8 mouse cellular contexts compared by ENCODE assay signal in genomic region chr11:117134776-117135387, GRCm38 (mm10). TPM values are rescaled to one million over a fixed set of nuclear protein-coding genes. Genes with fewer than 3 reads are reported as not detected.
DNase-seq lines count a peak whose midpoint lies in the region; ATAC-seq lines count a peak whose summit lies in the region.
"Had no signal": no experiment of that assay in that cellular context is flagged by ENCODE, and none has a peak within 500 bp of the region (broad histone marks: within the 10 kb centered on the region; RNA-seq: fewer than 3 reads in every experiment).

No protein-coding gene starts in this region.

- 64% methylated on average over 23 of the region's 23 CpGs for WGBS in intestine, embryonic 14.5 days
- 67% methylated on average over 23 of the region's 23 CpGs for WGBS in intestine, embryonic 16.5 days
- 63% methylated on average over 23 of the region's 23 CpGs for WGBS in heart, embryonic 12.5 days

- H3K36me3 ChIP-seq in intestine, embryonic 14.5 days (ENCODE audit: control insufficient read depth, insufficient read depth, low read length) = 0 out of 2 replicates have a peak, but pooled peaks cover 2% of the 10 kb centered on the region
- no peaks in the 10 kb centered on the region; the same call in 1 of the 2 replicates for H3K36me3 ChIP-seq in intestine, embryonic 16.5 days (ENCODE audit: control insufficient read depth, insufficient read depth, low read length)
- H3K36me3 ChIP-seq in heart, embryonic 12.5 days = 0 out of 2 replicates have a peak, but pooled peaks cover 10% of the 10 kb centered on the region

- H3K27ac ChIP-seq in intestine, embryonic 14.5 days (ENCODE audit: low read depth) = 0 out of 2 replicates have a peak overlapping the region, but pooled peaks have one; percentile 54
- H3K27ac ChIP-seq in intestine, embryonic 16.5 days (ENCODE audit: low read length) = no peak overlapping the region; the same call in 1 of the 2 replicates
- H3K27ac ChIP-seq in heart, embryonic 12.5 days (ENCODE audit: poor library complexity, severe bottlenecking) = peak overlapping the region; percentile 85; the same call in 1 of the 2 replicates
- H3K27ac ChIP-seq: neural tube, embryonic 12.5 days had no signal

- no peak overlapping the region for H3K4me3 ChIP-seq in intestine, embryonic 14.5 days (ENCODE audit: low read depth, low read length)
- H3K4me3 ChIP-seq in intestine, embryonic 16.5 days (ENCODE audit: low read length) = no peak overlapping the region
- H3K4me3 ChIP-seq in heart, embryonic 12.5 days = no peak overlapping the region
- H3K4me3 ChIP-seq: neural tube, embryonic 12.5 days had no signal

- no peaks in the 10 kb centered on the region for H3K9me3 ChIP-seq in intestine, embryonic 14.5 days (ENCODE audit: control insufficient read depth, low read length)
- no peaks in the 10 kb centered on the region for H3K9me3 ChIP-seq in intestine, embryonic 16.5 days (ENCODE audit: control insufficient read depth, low read length)
- no peaks in the 10 kb centered on the region for H3K9me3 ChIP-seq in heart, embryonic 12.5 days (replicated peaks)
- H3K9me3 ChIP-seq: neural tube, embryonic 12.5 days had no signal

- no peak overlapping the region for H3K9ac ChIP-seq in intestine, embryonic 14.5 days (ENCODE audit: low read length)
- H3K9ac ChIP-seq in intestine, embryonic 16.5 days (ENCODE audit: low read depth, low read length) = no peak overlapping the region
- no peak overlapping the region for H3K9ac ChIP-seq in heart, embryonic 12.5 days
- H3K9ac ChIP-seq: neural tube, embryonic 12.5 days had no signal

- H3K4me1 ChIP-seq in intestine, embryonic 14.5 days (replicated peaks; ENCODE audit: control insufficient read depth, insufficient read depth, low read length) = peaks cover 37% of the 10 kb centered on the region
- peaks cover 40% of the 10 kb centered on the region for H3K4me1 ChIP-seq in intestine, embryonic 16.5 days (ENCODE audit: control insufficient read depth, insufficient read depth, low read length)
- peaks cover 71% of the 10 kb centered on the region for H3K4me1 ChIP-seq in heart, embryonic 12.5 days (replicated peaks)

- no peaks in the 10 kb centered on the region for H3K27me3 ChIP-seq in intestine, embryonic 14.5 days (replicated peaks; ENCODE audit: control insufficient read depth, insufficient read depth, low read length)
- H3K27me3 ChIP-seq in intestine, embryonic 16.5 days (replicated peaks; ENCODE audit: control insufficient read depth, insufficient read depth, low read length) = no peaks in the 10 kb centered on the region
- H3K27me3 ChIP-seq in heart, embryonic 12.5 days (replicated peaks) = no peaks in the 10 kb centered on the region
- H3K27me3 ChIP-seq: neural tube, embryonic 12.5 days had no signal

- no peak for ATAC-seq in intestine, embryonic 14.5 days (replicated peaks; ENCODE audit: low FRiP score, low TSS enrichment, low read depth)
- no peak for ATAC-seq in intestine, embryonic 16.5 days
- ATAC-seq in heart, embryonic 12.5 days (ENCODE audit: insufficient number of reproducible peaks, low FRiP score) = no peak
- ATAC-seq in activated CD4-positive, CD25-positive, alpha-beta regulatory T cell, adult 4 months = no peak

- 0 out of 2 replicates have a peak overlapping the region, but pooled peaks have one; percentile 15 for H3K4me2 ChIP-seq in intestine, embryonic 14.5 days (ENCODE audit: low read length)
- H3K4me2 ChIP-seq in intestine, embryonic 16.5 days (ENCODE audit: low read depth, low read length) = no peak overlapping the region
- peak overlapping the region; percentile 36; the same call in 1 of the 2 replicates for H3K4me2 ChIP-seq in heart, embryonic 12.5 days

- DNase-seq in intestine, embryonic 14.5 days (ENCODE audit: low spot score) = no peak
- peak; percentile 32 for DNase-seq in retina, embryonic 14.5 days (ENCODE audit: low spot score)
- DNase-seq in retina, postnatal 1 day = no peak
- no peak for DNase-seq in thymus, adult 18-20 months

RNA-seq across cellular contexts. Expression of gene Sec14l1, which starts 19.9 kb away (rescaled TPM):
- polyA plus RNA-seq in intestine, embryonic 14.5 days (2014; fragmentation: Nextera tagmentation; extraction: Ambion mirVana) = 22.3 and 23.6 TPM in 2 replicates
- 28.5 and 29.5 TPM in 2 replicates for polyA plus RNA-seq in intestine, embryonic 16.5 days (2015; fragmentation: Nextera tagmentation; extraction: Ambion mirVana)
- 53.4 and 56.6 TPM in 2 replicates for polyA plus RNA-seq in heart, embryonic 12.5 days (2016; fragmentation: Nextera tagmentation; extraction: Ambion mirVana)
- 10 to 100 TPM; 13.9 to 22.7 TPM for polyA plus RNA-seq in activated CD4-positive, CD25-positive, alpha-beta regulatory T cell, adult 4 months (2017; shearing (Covaris generic))
